Mouse (Mus musculus): ENCODE data around the gene Chst10. TPM values are rescaled to one million over a fixed set of nuclear protein-coding genes. Genes with fewer than 3 reads are reported as not detected.

Chst10 gene
- 0.15 and 0.27 TPM in 2 replicates for polyA plus RNA-seq (2012; rRNA removed; ENCODE audit: low replicate concordance)

DNA sequence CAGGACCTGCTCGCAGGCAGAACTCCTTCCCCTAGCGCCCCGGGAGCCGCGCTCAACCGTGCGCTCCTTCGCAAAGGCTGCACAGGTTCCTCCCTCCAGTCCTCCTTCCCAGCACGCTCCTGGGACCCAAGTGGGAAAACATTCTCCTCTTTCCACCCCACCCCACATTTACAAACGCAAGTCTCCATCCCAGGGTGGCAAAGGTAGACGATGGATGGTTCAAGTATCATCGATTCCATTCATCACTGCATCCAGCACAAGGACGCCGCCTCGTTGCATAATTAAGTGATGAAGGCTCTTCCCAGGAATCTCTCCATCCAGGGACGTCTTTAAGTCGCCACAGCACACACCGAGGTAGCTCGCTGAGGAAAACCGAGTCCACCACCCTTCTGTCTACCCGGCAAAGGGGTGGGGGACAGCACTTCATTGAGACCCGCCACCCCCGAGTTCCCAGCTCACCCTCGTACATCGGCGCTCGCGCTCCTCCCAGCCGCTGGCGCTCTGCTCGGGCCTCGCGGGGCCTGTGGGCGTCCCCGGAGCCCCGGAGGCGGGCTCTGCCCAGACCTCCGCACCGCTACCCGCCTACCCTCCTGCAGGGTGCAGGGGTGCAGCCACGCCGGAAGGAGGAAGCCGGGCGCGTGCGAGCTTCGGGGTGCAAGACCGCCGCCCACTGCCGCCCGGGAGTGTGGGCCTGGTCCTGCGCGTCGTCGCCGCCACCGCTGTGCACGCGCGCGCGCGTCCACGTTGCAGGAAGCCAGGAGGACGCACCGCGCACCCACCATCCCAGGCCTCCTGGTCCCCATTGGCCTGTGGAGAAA is at the start of gene Chst10:
Chst10 (minus strand) TSS at position 731 of the 818 bp plus-strand sequence.

DNA sequence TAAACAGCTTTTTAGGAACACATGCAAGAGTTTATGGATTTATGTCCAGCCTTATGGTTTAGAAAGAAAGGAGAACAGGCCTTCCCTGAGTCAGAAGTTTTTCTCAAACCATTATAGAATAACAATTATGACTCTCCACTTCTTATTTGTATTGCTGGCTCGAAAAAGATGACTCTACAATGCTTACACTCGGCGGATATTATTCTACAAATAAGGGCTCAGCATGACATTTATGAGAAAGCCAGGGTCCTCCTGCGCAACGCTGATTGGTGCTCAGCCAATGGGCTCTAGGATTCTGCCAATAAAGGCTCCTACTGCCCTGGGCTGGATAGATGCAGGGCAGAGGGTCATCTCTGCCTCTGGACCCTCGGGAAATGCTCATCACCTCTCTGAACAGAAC is 40.9 kb upstream of the Chst10 start, which contains the start of gene Nms:
Nms (plus strand) TSS at position 301 of the 400 bp plus-strand sequence.

DNA sequence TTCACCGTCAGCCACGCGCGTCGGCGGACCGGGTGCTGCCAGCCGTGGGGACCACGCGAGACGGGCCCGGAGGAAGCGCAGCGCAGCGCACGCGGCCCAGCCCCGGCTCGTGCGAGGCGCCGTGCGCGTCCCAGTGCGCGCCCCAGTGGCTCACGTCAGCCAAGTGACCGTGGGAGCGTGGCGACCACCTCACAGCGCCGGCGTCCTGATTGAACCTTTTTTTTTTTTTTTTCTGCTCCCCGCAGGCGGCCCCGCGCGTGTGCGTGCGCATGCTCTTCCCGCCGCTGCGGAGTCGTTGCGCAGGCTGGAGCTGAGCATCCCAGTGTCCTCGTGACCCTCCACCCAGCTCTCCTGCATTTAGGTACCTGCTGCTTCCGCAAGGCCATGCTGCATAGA is 61.5 kb downstream of the Chst10 start, which contains the start of gene Lonrf2:
Lonrf2 (minus strand) TSS at position 235 of the 396 bp plus-strand sequence.

Other genes with a start within 250 kb of the Chst10 start
- gene Aff3, start 233.2 kb downstream of the Chst10 start, polyA plus RNA-seq (2012; rRNA removed; ENCODE audit: low replicate concordance) = 1.0 and 1.7 TPM in 2 replicates
- 0.08 and 0.16 TPM in 2 replicates for gene Lonrf2, start 61.5 kb downstream of the Chst10 start, polyA plus RNA-seq (2012; rRNA removed; ENCODE audit: low replicate concordance)
- not detected in 2 replicates for gene Nms, start 41.0 kb upstream of the Chst10 start, polyA plus RNA-seq (2012; rRNA removed; ENCODE audit: low replicate concordance)
- gene Pdcl3, start 87.4 kb upstream of the Chst10 start, polyA plus RNA-seq (2012; rRNA removed; ENCODE audit: low replicate concordance) = 15.6 and 25.0 TPM in 2 replicates